Mouse (Mus musculus) T-helper 2 cell (primary cell): Measurements from ENCODE around the gene Tgfbr2.

Experiments used
- in situ Hi-C: fragments of 300-600 bp; cut with MboI, MseI; formaldehyde crosslinking; loops from one replicate; pipeline ENCODE4 v1.15.1; 2025; ENCODE audit warnings: high pct_unique_total_duplicates

Gene Tgfbr2

GRCm38 (mm10) chr9:116162866-116163374 lies 12.2 kb downstream of the Tgfbr2 start:
- in situ Hi-C loops: loop anchor here (25.0 kb wide), 1 partner anchor 1701 kb away; no protein-coding TSS in a partner anchor

GRCm38 (mm10) chr9:116160860-116161259 lies 14.3 kb downstream of the Tgfbr2 start:
- in situ Hi-C loops: loop anchor here (25.0 kb wide), 1 partner anchor 1699 kb away; no protein-coding TSS in a partner anchor

- in situ Hi-C loops: loop anchor here (25.0 kb wide), 1 partner anchor 1698 kb away; no protein-coding TSS in a partner anchor
Measured at GRCm38 (mm10) chr9:116160067-116160466, 15.1 kb downstream of the Tgfbr2 start.

- in situ Hi-C loops: loop anchor here (25.0 kb wide), 1 partner anchor 1694 kb away; no protein-coding TSS in a partner anchor
Measured at GRCm38 (mm10) chr9:116156501-116156900, 18.7 kb downstream of the Tgfbr2 start.

- in situ Hi-C loops: loop anchor here (25.0 kb wide), 1 partner anchor 1691 kb away; no protein-coding TSS in a partner anchor
Measured at GRCm38 (mm10) chr9:116152878-116153277, 22.3 kb downstream of the Tgfbr2 start.

DNA sequence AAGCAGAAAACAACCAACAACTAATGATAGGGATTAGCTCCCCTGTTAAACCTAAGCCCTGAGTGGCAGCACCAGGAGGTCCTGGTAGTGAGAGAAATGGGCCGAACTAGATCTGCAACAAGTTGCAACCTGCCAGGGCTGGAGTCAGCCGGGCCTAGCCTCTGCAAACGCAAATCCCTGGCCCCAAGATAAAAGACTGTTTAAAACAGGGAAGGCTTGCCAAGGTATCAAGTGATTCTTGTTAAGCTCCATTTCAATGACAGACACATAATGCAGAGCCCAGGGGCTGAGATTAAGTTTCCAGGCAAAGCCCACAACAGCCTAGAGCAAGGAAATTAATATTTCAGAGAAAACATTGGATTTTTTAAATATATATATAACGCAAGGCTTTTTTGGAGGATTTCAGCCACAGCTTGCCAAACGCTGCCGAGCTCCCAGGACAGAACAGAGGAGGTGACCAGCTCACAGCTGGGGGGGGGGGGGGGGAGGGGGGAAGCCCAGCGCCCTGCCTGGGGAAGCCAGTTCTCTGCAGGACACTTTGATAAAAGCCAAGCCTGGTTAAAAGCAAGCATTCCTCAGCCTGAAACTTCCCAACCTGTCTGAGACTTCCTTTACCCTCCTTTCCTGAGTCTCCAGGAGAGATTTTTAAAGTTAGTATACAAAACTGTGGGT lies 24.3 kb downstream of the Tgfbr2 start:
- in situ Hi-C loops: loop anchor here (25.0 kb wide), 1 partner anchor 1689 kb away; no protein-coding TSS in a partner anchor

- in situ Hi-C loops: loop anchor here (25.0 kb wide), 1 partner anchor 537 kb away; no protein-coding TSS in a partner anchor
Measured at GRCm38 (mm10) chr9:116148809-116149208, 26.4 kb downstream of the Tgfbr2 start.

DNA sequence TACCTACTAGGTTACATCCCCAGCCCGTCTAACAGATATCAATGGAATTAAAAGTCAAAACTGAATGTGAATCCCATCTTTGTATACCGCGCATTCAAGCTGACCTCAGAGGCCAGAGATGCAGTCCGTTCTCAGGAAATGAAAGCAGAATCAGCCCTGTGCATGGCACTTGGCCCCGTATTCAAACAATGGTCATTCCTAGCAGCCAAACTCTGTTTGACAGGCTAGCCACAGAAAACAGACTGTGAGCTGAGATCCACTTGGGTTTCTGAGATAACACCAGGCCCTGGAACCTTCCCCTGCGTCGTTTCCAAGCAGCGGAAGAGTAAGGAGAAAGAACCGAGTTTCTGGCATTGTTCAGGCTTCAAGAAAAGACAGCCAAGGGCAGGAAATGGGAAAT lies 28.9 kb downstream of the Tgfbr2 start:
- in situ Hi-C loops: loop anchor here (25.0 kb wide), 1 partner anchor 534 kb away; no protein-coding TSS in a partner anchor

- in situ Hi-C loops: loop anchor here (25.0 kb wide), 1 partner anchor 533 kb away; no protein-coding TSS in a partner anchor
Measured at GRCm38 (mm10) chr9:116145231-116145641, 29.9 kb downstream of the Tgfbr2 start.

DNA sequence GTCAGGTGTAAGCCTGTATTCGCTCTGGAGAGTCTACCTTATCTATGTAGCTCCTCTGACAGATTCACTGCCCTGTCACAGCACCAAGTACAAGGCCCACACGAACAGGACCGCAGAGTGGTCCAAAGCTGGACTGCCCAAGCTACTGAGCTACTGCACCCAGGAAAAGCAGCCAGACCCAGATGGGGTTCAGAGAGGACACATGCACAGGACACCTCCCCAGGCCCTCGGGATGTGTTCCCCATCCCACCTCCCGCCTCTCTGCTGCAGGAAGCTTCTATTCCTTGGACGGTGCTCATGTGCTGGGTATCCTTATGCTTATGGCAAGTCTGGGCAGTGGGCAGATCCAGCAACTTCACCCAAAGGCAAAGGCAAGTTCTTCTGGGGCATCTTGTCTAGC lies 34.7 kb downstream of the Tgfbr2 start:
- in situ Hi-C loops: loop anchor here (25.0 kb wide), 1 partner anchor 528 kb away; no protein-coding TSS in a partner anchor

- in situ Hi-C loops: loop anchor here (5.0 to 25.0 kb wide), 2 partner anchors 38 to 527 kb away; partner anchors contain the start of gene Tgfbr2
Measured at GRCm38 (mm10) chr9:116139549-116139948, 35.6 kb downstream of the Tgfbr2 start.

DNA sequence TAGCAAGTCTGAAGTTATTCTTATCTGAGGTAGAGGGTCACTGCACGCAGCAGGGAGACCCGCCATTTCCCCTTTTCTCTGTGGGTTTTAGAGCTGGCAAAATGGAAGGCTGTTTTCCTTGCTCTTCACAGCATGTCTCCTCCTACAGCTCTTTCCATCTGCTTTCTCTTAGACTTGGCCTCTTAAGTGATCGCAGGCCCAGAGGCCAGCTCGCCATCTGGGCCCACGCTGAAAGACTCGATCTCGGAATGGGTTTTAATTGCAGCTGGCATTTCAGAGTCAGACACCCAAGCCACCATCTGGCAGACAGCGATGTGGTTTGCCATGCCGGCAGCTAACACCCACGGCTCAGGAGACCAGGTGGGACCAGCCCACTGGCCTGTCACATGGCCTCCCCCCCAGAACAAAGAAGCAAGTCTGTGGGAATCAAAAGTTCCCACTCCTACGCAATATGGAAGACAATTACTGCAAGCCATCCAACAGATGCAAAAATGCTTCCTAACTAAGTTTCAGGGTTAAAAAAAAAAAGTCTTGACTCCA lies 36.5 kb downstream of the Tgfbr2 start:
- in situ Hi-C loops: loop anchor here (5.0 to 25.0 kb wide), 2 partner anchors 39 to 526 kb away; partner anchors contain the start of gene Tgfbr2

DNA sequence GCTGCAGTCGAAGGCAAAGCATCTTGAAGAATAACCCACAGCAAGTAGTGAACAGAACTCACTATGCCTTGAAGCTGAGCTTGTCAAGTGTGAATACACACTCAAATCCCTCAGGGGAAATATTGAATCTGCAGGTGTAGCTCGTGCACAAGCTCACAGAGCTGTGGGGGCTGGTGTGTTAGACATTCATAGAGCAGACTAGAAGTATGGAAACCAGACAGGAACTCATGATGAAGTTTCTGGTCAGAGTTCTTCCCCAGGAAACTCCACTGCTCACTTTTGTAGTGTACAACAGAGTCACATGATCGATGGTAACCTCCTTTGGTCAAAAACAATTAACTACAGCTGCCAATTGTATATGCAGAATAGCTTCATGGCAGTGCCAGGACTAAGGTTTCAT lies 37.5 kb downstream of the Tgfbr2 start:
- in situ Hi-C loops: loop anchor here (5.0 to 25.0 kb wide), 2 partner anchors 40 to 525 kb away; partner anchors contain the start of gene Tgfbr2

GRCm38 (mm10) chr9:116136811-116137210 lies 38.3 kb downstream of the Tgfbr2 start:
- in situ Hi-C loops: loop anchor here (5.0 to 25.0 kb wide), 2 partner anchors 40 to 525 kb away; partner anchors contain the start of gene Tgfbr2

DNA sequence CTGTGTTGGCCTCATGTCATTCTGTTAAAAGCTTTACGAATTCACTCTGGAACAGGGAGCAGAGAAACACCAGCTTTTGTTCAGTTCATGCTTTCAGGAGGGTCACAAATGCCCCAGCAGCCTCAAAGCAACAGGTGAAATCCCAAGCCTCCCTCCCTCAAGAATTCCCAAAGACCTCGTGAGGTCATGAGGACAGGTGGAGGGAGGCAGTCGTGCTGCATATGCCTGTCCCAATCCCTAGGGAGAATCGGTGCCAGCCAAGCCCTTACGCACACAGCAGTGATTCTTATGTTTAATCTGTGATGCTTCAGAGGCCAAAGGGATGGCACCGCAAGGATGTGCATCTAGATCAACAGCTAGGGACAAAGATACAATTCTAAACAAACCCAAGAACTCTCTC lies 39.0 kb downstream of the Tgfbr2 start:
- in situ Hi-C loops: loop anchor here (5.0 to 25.0 kb wide), 2 partner anchors 41 to 524 kb away; partner anchors contain the start of gene Tgfbr2

DNA sequence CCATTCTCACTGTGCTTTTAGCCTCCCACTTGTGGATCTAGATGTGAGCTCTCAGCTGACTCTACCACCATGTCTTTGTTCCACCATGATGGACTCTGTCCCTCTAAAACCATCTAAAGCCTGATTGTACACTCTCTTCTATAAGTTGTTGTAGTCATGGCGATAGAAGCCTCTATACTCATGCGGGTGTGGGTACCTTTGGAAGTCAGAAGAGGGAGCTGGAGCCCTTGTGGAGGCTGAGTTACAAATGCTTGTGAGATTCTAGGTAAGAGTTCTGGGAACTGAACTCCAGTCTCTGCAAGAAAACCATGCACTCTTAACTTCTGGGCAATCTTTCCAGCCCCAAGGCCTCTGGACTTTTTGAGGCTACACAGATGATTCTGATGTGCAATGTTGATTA lies 40.7 kb downstream of the Tgfbr2 start:
- in situ Hi-C loops: loop anchor here (25.0 kb wide), 1 partner anchor 522 kb away; no protein-coding TSS in a partner anchor

- in situ Hi-C loops: loop anchor here (25.0 kb wide), 1 partner anchor 521 kb away; no protein-coding TSS in a partner anchor
Measured at GRCm38 (mm10) chr9:116133312-116133980, 41.7 kb downstream of the Tgfbr2 start.

- in situ Hi-C loops: loop anchor here (25.0 kb wide), 1 partner anchor 517 kb away; no protein-coding TSS in a partner anchor
Measured at GRCm38 (mm10) chr9:116128886-116129285, 46.3 kb downstream of the Tgfbr2 start.

- in situ Hi-C loops: loop anchor here (25.0 kb wide), 1 partner anchor 516 kb away; no protein-coding TSS in a partner anchor
Measured at GRCm38 (mm10) chr9:116128311-116128710, 46.8 kb downstream of the Tgfbr2 start.

DNA sequence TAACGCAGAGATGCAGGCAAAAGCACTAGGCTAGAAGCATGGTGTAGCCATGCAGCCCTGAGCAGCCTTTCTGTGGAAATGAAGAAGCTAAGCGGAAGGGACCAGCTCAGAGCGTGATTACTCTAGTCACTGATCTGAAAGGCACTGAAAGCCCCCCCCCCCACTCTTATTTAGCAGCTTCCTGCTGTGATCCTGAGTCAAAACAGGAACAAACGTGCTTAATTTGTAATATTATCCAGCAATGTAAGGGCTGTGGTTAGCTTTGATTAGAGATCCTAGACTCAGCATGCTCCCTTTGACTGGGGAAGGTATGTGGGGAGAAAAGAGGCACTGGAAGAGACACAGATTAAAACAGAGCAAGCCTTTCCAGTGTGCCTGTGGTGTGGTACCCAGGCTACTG lies 48.7 kb downstream of the Tgfbr2 start:
- in situ Hi-C loops: loop anchor here (25.0 kb wide), 1 partner anchor 514 kb away; no protein-coding TSS in a partner anchor

GRCm38 (mm10) chr9:116122969-116123589 lies 52.1 kb downstream of the Tgfbr2 start:
- in situ Hi-C loops: no loop called here
